Mouse (Mus musculus): ENCODE results near the gene Wdr72. TPM values are rescaled to one million over a fixed set of nuclear protein-coding genes. Genes with fewer than 3 reads are reported as not detected.

Gene Wdr72
- polyA plus RNA-seq, 1 experiment: 0.97 TPM

GRCm38 (mm10) chr9:74250522-74250921 is 140.4 kb downstream of the Wdr72 start:
- Histone ChIP-seq H3K27ac (ENCODE audit: control insufficient read depth, insufficient read depth, low read depth, low read length, poor library complexity) (no peak overlapping the region), H3K4me1 (ENCODE audit: control insufficient read depth, insufficient read depth, low read length) (no peaks in the 10 kb centered on the region), H3K4me3 (replicated peaks; ENCODE audit: control insufficient read depth, low read depth, low read length) (no peak overlapping the region)
- TF ChIP-seq CTCF (IDR thresholded peaks at IDR 0.05; ENCODE audit: control insufficient read depth, insufficient read depth, low read length) (no peak), POLR2A (IDR thresholded peaks at IDR 0.05; ENCODE audit: borderline replicate concordance, control insufficient read depth, low read depth, low read length) (no peak)
- 88% methylated on average over 1 of the region's 1 CpGs for WGBS

GRCm38 (mm10) chr9:74258389-74258788 is 148.2 kb downstream of the Wdr72 start:
- 77% methylated on average over 4 of the region's 4 CpGs for WGBS
- Histone ChIP-seq H3K4me1 (ENCODE audit: control insufficient read depth, insufficient read depth, low read length) (no peaks in the 10 kb centered on the region), H3K4me3 (replicated peaks; ENCODE audit: control insufficient read depth, low read depth, low read length) (no peak overlapping the region), H3K27ac (ENCODE audit: control insufficient read depth, insufficient read depth, low read depth, low read length, poor library complexity) (no peak overlapping the region)
- TF ChIP-seq POLR2A (IDR thresholded peaks at IDR 0.05; ENCODE audit: borderline replicate concordance, control insufficient read depth, low read depth, low read length) (no peak), CTCF (IDR thresholded peaks at IDR 0.05; ENCODE audit: control insufficient read depth, insufficient read depth, low read length) (no peak)

- Histone ChIP-seq H3K27ac (ENCODE audit: control insufficient read depth, insufficient read depth, low read depth, low read length, poor library complexity) (no peak overlapping the region), H3K4me3 (replicated peaks; ENCODE audit: control insufficient read depth, low read depth, low read length) (no peak overlapping the region), H3K4me1 (ENCODE audit: control insufficient read depth, insufficient read depth, low read length) (no peaks in the 10 kb centered on the region)
- 81% methylated on average over 14 of the region's 14 CpGs for WGBS
- TF ChIP-seq CTCF (IDR thresholded peaks at IDR 0.05; ENCODE audit: control insufficient read depth, insufficient read depth, low read length) (no peak), POLR2A (IDR thresholded peaks at IDR 0.05; ENCODE audit: borderline replicate concordance, control insufficient read depth, low read depth, low read length) (no peak)
Measured at GRCm38 (mm10) chr9:74277752-74278385, 167.7 kb downstream of the Wdr72 start.

- Histone ChIP-seq H3K4me1 (ENCODE audit: control insufficient read depth, insufficient read depth, low read length) (no peaks in the 10 kb centered on the region), H3K4me3 (replicated peaks; ENCODE audit: control insufficient read depth, low read depth, low read length) (no peak overlapping the region), H3K27ac (ENCODE audit: control insufficient read depth, insufficient read depth, low read depth, low read length, poor library complexity) (no peak overlapping the region)
- TF ChIP-seq CTCF (IDR thresholded peaks at IDR 0.05; ENCODE audit: control insufficient read depth, insufficient read depth, low read length) (no peak), POLR2A (IDR thresholded peaks at IDR 0.05; ENCODE audit: borderline replicate concordance, control insufficient read depth, low read depth, low read length) (no peak)
- 64% methylated on average over 3 of the region's 3 CpGs for WGBS
Measured at GRCm38 (mm10) chr9:74282072-74282471, 171.9 kb downstream of the Wdr72 start.

- TF ChIP-seq POLR2A (IDR thresholded peaks at IDR 0.05; ENCODE audit: borderline replicate concordance, control insufficient read depth, low read depth, low read length) (no peak), CTCF (IDR thresholded peaks at IDR 0.05; ENCODE audit: control insufficient read depth, insufficient read depth, low read length) (no peak)
- Histone ChIP-seq H3K27ac (ENCODE audit: control insufficient read depth, insufficient read depth, low read depth, low read length, poor library complexity) (no peak overlapping the region), H3K4me3 (replicated peaks; ENCODE audit: control insufficient read depth, low read depth, low read length) (no peak overlapping the region), H3K4me1 (ENCODE audit: control insufficient read depth, insufficient read depth, low read length) (no peaks in the 10 kb centered on the region)
- WGBS: 61% methylated on average over 2 of the region's 2 CpGs
Measured at GRCm38 (mm10) chr9:74286210-74286609, 176.1 kb downstream of the Wdr72 start.

- Histone ChIP-seq H3K27ac (ENCODE audit: control insufficient read depth, insufficient read depth, low read depth, low read length, poor library complexity) (no peak overlapping the region), H3K4me3 (replicated peaks; ENCODE audit: control insufficient read depth, low read depth, low read length) (no peak overlapping the region), H3K4me1 (ENCODE audit: control insufficient read depth, insufficient read depth, low read length) (no peaks in the 10 kb centered on the region)
- WGBS: 70% methylated on average over 3 of the region's 3 CpGs
- TF ChIP-seq CTCF (IDR thresholded peaks at IDR 0.05; ENCODE audit: control insufficient read depth, insufficient read depth, low read length) (no peak), POLR2A (IDR thresholded peaks at IDR 0.05; ENCODE audit: borderline replicate concordance, control insufficient read depth, low read depth, low read length) (no peak)
Measured at GRCm38 (mm10) chr9:74294479-74294878, 184.3 kb downstream of the Wdr72 start.

GRCm38 (mm10) chr9:74318771-74319170 is 208.6 kb downstream of the Wdr72 start:
- no peak overlapping the region for H3K4me3 ChIP-seq (replicated peaks; ENCODE audit: control insufficient read depth, low read depth, low read length)
- H3K27ac ChIP-seq (ENCODE audit: control insufficient read depth, insufficient read depth, low read depth, low read length, poor library complexity): no peak overlapping the region
- TF ChIP-seq POLR2A (IDR thresholded peaks at IDR 0.05; ENCODE audit: borderline replicate concordance, control insufficient read depth, low read depth, low read length) (no peak), CTCF (IDR thresholded peaks at IDR 0.05; ENCODE audit: control insufficient read depth, insufficient read depth, low read length) (no peak)
- H3K4me1 ChIP-seq (ENCODE audit: control insufficient read depth, insufficient read depth, low read length): no peaks in the 10 kb centered on the region
- WGBS: 66% methylated on average over 1 of the region's 1 CpGs

- no peaks in the 10 kb centered on the region for H3K4me1 ChIP-seq (ENCODE audit: control insufficient read depth, insufficient read depth, low read length)
- TF ChIP-seq POLR2A (IDR thresholded peaks at IDR 0.05; ENCODE audit: borderline replicate concordance, control insufficient read depth, low read depth, low read length): no peak
- TF ChIP-seq CTCF (IDR thresholded peaks at IDR 0.05; ENCODE audit: control insufficient read depth, insufficient read depth, low read length): no peak
- H3K27ac ChIP-seq (ENCODE audit: control insufficient read depth, insufficient read depth, low read depth, low read length, poor library complexity): no peak overlapping the region
- WGBS: 75% methylated on average over 11 of the region's 11 CpGs
- no peak overlapping the region for H3K4me3 ChIP-seq (replicated peaks; ENCODE audit: control insufficient read depth, low read depth, low read length)
Measured at GRCm38 (mm10) chr9:74324089-74324924, 214.2 kb downstream of the Wdr72 start.

Measured in bone marrow, adult 2 months (tissue).